Mouse (Mus musculus) c-Kit-positive CD71-positive TER-119-negative erythroid progenitor cells, embryonic 14.5 days (primary cell): ENCODE data around the gene Vwce.

Source experiments
- DNase-seq: peaks from one replicate; pipeline ENCODE4 v3.0.0-alpha.2; 2013; ENCODE audit warnings: low read depth

The Vwce gene

DNA sequence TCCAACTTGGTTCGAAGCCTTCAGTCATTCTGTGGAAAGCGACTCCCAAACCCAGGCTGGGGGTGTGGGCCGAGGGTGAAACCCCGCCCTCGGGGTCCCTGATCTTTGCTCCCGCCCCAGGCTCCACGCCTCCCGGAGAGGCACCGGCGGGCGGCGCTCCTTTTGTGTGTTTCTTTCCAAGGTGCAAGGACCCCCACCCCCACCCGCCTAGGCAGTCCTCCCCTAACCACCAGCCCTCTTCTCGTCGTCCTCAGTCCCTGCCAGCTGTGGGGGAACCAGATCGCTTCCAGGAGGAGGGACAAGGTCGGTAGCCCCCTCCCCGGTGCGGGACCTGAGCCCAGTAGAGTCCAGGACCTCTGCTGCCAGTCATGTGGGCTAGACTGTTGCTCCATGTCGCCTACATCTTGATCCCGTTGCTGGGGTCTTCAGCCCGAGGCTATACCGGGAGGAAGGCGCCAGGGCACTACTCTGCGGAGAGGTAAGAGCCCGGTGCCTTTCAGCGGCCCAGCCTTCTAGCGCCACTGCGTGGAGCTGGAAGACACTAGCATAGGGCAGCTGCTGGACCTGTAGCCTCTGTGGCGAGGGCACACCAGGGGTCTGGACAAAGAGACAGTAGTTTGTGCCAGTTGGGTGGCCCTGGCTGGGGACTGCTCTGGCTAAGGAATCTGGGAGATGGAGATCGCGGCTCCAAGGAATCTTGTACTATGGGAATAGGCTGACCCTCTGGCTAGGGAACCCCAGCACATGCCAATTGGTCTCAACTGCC is at the start of gene Vwce:
Gene Vwce (plus strand): TSS at position 108 of the 766 bp plus-strand sequence.
- DNase-seq, result no peak

DNA sequence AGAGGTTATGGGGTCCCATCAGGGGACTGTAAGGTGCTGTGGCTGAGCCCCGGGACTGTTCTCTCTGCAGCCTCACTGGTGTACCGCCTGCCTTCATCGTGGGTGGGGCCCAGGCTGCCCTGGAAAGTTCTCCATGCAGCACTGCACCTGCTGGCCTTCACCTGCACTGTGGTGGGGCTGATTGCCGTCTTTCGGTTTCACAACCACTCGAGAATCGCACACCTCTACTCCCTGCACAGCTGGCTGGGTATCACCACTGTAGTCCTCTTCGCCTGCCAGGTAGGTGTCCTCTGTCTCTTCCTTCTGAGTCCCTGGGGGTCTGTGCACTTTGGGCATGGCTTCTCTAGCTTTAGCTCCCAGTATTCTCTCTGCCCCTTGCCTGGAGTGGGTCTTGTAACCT is 48.9 kb upstream of the Vwce start:
- DNase-seq, result no peak

DNA sequence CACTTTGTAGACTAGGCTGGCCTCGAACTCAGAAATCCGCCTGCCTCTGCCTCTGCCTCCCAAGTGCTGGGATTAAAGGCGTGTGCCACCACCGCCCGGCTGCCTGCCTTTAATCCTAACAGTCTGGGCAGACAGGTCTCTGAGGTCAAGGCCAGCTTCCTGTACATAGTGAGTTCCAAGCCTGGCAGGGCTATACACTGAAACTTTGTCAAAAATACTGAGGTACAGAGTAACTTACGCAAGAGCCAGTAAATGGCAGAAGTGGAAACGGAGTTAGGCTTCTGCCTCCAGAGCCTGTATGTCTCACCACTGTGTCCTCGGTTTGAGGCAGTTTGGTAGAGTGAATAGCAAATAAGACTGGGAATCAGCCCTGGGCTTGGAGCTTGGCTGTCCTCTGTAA is 46.8 kb upstream of the Vwce start:
- no peak for DNase-seq

DNA sequence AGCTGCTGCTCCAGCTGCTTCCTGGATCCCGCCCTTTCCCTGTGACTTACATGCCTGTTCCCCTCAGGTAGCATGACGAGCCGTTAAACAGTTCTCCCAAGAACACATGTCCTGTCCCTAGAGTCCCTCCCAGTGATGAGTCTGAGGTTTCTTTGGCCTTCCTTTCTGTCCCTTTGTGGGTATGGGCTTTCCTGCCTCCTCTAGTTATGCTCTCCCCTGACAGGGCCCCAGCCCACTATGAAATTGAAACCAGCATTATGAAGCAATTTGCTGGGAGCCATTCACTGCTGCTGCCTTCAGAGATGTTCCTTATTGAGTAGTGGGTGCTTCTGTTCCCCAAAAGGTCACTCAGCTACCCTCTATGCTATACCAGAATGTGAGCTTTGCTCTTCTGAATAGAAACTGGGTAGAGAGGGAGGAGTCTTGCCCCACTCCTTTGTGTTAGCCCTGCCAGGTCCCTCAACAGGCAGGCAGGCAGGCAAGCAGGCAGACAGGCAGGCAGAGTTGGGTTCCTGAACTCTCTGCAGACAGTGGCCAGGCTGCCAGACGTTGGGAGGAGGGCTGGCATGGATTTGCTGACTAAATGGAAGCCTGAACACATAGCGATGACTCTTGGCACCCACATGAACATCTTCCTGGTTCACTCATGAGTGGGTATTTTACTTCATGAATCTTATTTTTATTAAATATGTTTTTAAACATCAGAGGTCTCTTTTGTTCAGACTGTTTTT is 44.7 kb upstream of the Vwce start:
- no peak for DNase-seq

- DNase-seq, result no peak
Observed at GRCm38 (mm10) chr19:10590301-10590700, 43.7 kb upstream of the Vwce start.

- DNase-seq, result no peak
Observed at GRCm38 (mm10) chr19:10591659-10592377, 42.2 kb upstream of the Vwce start.

DNA sequence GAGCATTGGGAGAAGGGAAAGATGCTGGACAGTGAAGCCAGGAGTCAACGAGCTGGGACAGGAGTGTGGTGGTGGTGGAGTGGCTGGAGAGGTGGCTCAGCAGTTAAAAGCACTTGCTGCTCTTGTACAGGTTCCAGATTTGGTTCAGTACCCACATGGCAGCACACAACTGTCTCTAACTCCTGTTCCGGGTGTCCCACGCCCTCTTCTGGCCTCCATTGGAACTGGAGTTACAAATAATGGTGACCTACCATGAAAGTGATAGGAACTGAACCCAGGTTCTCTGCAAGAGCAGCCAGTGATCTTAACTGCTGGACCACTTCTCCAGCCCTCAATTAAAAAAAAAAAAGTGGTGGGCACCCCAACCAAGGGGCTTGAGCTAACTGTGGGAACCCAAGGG is 35.8 kb upstream of the Vwce start:
- DNase-seq, result peak; percentile 39

- DNase-seq, result no peak
Observed at GRCm38 (mm10) chr19:10599648-10600047, 34.4 kb upstream of the Vwce start.

DNA sequence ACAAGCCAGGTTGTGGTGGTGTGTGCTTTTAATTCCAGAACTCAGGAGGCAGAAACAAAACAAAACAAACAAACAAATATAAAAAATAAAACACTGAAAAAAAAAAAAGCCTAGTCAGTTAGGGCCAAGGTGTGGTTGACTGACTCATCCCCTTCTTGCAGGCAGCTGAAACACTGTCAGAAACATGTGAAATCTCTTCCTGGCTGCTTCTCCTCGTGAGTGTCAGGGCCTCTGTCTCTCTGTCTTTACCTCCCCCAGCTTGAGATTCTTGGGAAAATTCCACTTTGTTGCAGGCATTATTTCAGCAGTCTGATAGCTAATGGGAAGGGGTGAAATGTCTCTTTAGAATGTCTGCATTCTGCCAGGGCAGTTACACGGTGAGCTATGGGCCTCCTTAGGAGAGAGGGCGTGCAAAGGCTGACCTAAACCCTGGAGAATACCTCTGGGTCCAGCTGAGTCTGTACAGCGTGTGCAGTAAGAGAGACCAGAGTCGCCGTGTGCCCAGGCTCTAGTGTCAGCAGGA is 31.7 kb upstream of the Vwce start:
- DNase-seq, result no peak

- DNase-seq, result peak; percentile 83
Observed at GRCm38 (mm10) chr19:10602787-10603186, 31.2 kb upstream of the Vwce start.

GRCm38 (mm10) chr19:10603660-10604523 is 30.1 kb upstream of the Vwce start:
- no peak for DNase-seq

GRCm38 (mm10) chr19:10604534-10604933 is 29.5 kb upstream of the Vwce start:
- DNase-seq, result no peak

- peak; percentile 97 for DNase-seq
Observed at GRCm38 (mm10) chr19:10605293-10605900, 28.6 kb upstream of the Vwce start, which contains the start of the genes Ddb1 and Tkfc. TSS of gene Ddb1 (plus strand) at chr19:10605327. TSS of gene Tkfc (minus strand) at chr19:10605654.

- peak; percentile 42 for DNase-seq
Observed at GRCm38 (mm10) chr19:10605901-10606622, 28.0 kb upstream of the Vwce start.

DNA sequence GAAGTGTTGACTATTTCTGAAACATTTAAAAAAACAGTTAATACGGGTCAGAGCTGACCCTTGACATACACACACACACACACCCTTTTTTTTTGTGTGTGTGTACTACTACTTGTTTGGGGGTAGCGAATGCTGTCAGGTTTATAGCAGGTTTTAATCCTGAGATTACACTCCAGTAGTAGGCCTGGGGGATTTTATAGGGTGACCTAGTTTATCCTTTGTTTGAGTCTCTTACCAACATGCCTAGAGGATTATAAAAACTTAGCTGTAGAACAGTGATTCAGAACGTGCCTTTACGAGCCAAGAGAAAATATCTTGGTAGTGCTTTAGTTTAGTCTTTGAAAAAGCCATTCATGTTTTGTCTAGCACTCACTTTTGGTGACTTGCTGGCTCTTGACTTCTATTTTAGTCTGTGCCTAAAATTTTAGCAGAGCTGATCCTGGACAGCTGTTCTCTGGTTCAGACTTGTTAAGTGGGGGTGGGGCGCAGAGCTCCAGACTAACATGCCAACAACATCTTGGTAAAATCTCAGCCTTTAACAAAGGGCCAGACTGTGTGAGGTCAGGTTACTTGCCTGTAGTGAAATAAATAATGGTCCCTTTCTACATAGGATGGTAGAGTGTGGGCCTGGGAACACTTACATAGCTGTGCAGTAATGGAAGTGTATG is 25.3 kb upstream of the Vwce start:
- no peak for DNase-seq

DNA sequence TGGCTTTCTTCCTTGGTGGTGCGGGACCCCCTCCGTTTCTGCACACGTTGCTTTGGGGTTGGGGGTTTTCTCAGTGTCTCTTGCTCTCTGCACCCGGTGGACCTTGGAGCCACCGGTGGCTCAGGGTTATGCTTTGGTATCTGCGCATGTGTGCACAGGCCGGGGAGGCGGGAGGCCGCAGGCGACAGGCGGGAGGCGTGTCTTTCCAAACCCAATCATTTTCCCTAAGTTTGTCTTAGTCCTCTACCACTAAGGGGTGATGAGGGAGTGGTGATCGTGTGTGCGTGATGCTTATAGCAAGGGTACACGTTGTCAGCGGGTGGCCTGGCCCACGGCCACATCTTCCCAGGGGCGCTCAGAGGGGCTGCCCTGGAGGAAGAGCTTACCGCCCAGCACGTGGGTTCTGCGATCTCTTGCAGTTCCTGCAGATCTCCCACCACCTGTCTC is 882 bp downstream of the Vwce start:
- peak; percentile 54 for DNase-seq

DNA sequence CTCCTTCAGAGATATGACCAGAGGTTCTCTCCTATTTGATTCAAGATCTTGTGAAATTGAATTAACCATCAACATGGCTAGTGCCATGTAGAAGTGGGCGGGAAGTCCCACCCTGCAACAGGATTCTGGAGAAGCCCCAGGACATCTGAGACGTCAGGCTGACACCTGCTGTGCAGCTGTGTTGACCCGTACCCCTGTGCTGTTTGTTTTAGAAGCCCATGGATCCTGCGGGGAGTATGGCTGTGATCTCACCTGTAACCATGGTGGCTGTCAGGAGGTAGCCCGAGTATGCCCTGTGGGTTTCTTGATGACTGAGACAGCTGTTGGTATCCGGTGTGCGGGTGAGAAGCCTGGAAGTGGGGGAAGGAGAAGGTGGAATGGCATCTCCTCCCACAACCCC is 3.8 kb downstream of the Vwce start:
- no peak for DNase-seq

GRCm38 (mm10) chr19:10640080-10640479 is 6.1 kb downstream of the Vwce start:
- no peak for DNase-seq

DNA sequence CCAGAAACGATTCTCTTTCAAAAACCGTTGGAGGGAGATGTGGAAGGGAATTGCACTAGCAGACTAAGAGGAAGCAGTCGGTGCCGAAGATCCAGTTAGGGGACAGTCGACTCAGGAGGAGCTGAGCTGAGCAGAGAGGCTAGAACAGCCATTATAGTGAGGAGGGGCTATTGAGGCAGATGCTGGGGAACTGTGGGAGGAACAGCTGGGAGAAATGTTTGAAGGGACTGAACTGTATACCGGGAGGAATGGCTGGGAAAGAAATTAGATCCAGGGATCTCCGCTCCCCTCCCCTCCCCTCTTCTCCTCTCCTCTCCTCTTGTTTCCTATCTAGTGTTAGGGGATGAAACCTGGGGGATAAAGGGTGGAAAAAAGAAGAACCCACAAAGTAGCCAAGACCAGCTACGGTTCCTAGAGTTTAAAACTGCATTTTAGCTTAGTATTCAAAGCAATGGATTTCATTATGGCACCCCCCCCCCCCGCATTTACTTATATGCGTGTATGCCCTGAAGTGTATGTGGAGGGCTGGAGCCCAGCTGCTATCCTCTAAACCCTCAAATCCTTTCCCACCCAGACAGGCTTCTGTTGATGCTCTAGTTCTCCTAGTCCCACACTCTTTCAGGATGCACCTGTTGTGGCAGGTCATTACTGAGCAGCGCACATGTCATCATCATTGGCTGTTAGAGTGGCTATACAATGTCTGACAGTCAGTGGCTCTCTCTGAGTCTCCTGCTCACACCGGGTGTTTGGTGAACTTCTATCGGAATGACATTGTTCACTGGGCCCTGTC is 6.8 kb downstream of the Vwce start:
- DNase-seq, result no peak
